Mouse (Mus musculus): ENCODE data around the gene Nsd1. TPM values are rescaled to one million over a fixed set of nuclear protein-coding genes. Genes with fewer than 3 reads are reported as not detected.
"Not testable (repeated sequence)": the region's sequence is repeated elsewhere in the genome, so short reads cannot be mapped to it uniquely, and the experiment has no call there.

The Nsd1 gene
- polyA plus RNA-seq, 1 experiment from 2014 or later, result 79.3 TPM

GRCm38 (mm10) chr13:55182173-55182894 is 27.2 kb upstream of the Nsd1 start:
- DNase-seq (ENCODE audit: low spot score) (peak; percentile 79), ATAC-seq (replicated peaks; ENCODE audit: low FRiP score) (peak; percentile 80)
- H3K27me3 ChIP-seq (ENCODE audit: control insufficient read depth, insufficient read depth, low read length), result no peaks in the 10 kb centered on the region
- peak overlapping the region; percentile 50 for H3K4me2 ChIP-seq (ENCODE audit: low read depth, low read length, severe bottlenecking)
- H3K9me3 ChIP-seq (ENCODE audit: control insufficient read depth, low read length), result no peaks in the 10 kb centered on the region
- 5% methylated on average over 23 of the region's 23 CpGs for WGBS
- H3K36me3 ChIP-seq (ENCODE audit: control insufficient read depth, insufficient read depth, low read length), result no peaks in the 10 kb centered on the region
- H3K27ac ChIP-seq (ENCODE audit: low read depth, low read length), result peak overlapping the region; percentile 19; the same call in 1 of the 2 replicates
- peak overlapping the region; percentile 24 for H3K4me3 ChIP-seq (ENCODE audit: low read depth, low read length)
- H3K4me1 ChIP-seq (replicated peaks; ENCODE audit: control insufficient read depth, insufficient read depth, low read length), result no peaks in the 10 kb centered on the region; the same call in 1 of the 2 replicates
- H3K9ac ChIP-seq (ENCODE audit: low read length), result peak overlapping the region; percentile 55

- no peaks in the 10 kb centered on the region for H3K36me3 ChIP-seq (ENCODE audit: control insufficient read depth, insufficient read depth, low read length)
- no peak overlapping the region for H3K27ac ChIP-seq (ENCODE audit: low read depth, low read length)
- DNase-seq (ENCODE audit: low spot score), result no peak
- WGBS, result 84% methylated on average over 6 of the region's 6 CpGs
- no peak overlapping the region for H3K4me2 ChIP-seq (ENCODE audit: low read depth, low read length, severe bottlenecking)
- H3K4me1 ChIP-seq (replicated peaks; ENCODE audit: control insufficient read depth, insufficient read depth, low read length), result no peaks in the 10 kb centered on the region; the same call in 1 of the 2 replicates
- H3K27me3 ChIP-seq (ENCODE audit: control insufficient read depth, insufficient read depth, low read length), result no peaks in the 10 kb centered on the region
- no peaks in the 10 kb centered on the region for H3K9me3 ChIP-seq (ENCODE audit: control insufficient read depth, low read length)
- no peak for ATAC-seq (replicated peaks; ENCODE audit: low FRiP score)
- H3K4me3 ChIP-seq (ENCODE audit: low read depth, low read length), result no peak overlapping the region
- H3K9ac ChIP-seq (ENCODE audit: low read length), result no peak overlapping the region
Observed at GRCm38 (mm10) chr13:55183382-55183781, 26.2 kb upstream of the Nsd1 start.

- 63% methylated on average over 3 of the region's 9 CpGs for WGBS
- not testable (repeated sequence) for H3K9ac ChIP-seq (ENCODE audit: low read length); H3K4me2 ChIP-seq (ENCODE audit: low read depth, low read length, severe bottlenecking); H3K4me3 ChIP-seq (ENCODE audit: low read depth, low read length); DNase-seq (ENCODE audit: low spot score); H3K9me3 ChIP-seq (ENCODE audit: control insufficient read depth, low read length); H3K27me3 ChIP-seq (ENCODE audit: control insufficient read depth, insufficient read depth, low read length); H3K4me1 ChIP-seq (replicated peaks; ENCODE audit: control insufficient read depth, insufficient read depth, low read length); H3K36me3 ChIP-seq (ENCODE audit: control insufficient read depth, insufficient read depth, low read length); H3K27ac ChIP-seq (ENCODE audit: low read depth, low read length); ATAC-seq (replicated peaks; ENCODE audit: low FRiP score)
Observed at GRCm38 (mm10) chr13:55187062-55187461, 22.5 kb upstream of the Nsd1 start.

- peaks cover 4% of the 10 kb centered on the region; the same call in 1 of the 2 replicates for H3K4me1 ChIP-seq (replicated peaks; ENCODE audit: control insufficient read depth, insufficient read depth, low read length)
- peak overlapping the region; percentile 92 for H3K27ac ChIP-seq (ENCODE audit: low read depth, low read length)
- H3K9ac ChIP-seq (ENCODE audit: low read length), result peak overlapping the region; percentile 85
- no peaks in the 10 kb centered on the region for H3K27me3 ChIP-seq (ENCODE audit: control insufficient read depth, insufficient read depth, low read length)
- DNase-seq (ENCODE audit: low spot score) (peak; percentile 63), ATAC-seq (replicated peaks; ENCODE audit: low FRiP score) (peak; percentile 31)
- no peaks in the 10 kb centered on the region for H3K9me3 ChIP-seq (ENCODE audit: control insufficient read depth, low read length)
- H3K36me3 ChIP-seq (ENCODE audit: control insufficient read depth, insufficient read depth, low read length), result no peaks in the 10 kb centered on the region
- H3K4me3 ChIP-seq (ENCODE audit: low read depth, low read length), result peak overlapping the region; percentile 40
- WGBS, result 4% methylated on average over 12 of the region's 12 CpGs
- H3K4me2 ChIP-seq (ENCODE audit: low read depth, low read length, severe bottlenecking), result peak overlapping the region; percentile 74
Observed at GRCm38 (mm10) chr13:55189531-55190107, 20.0 kb upstream of the Nsd1 start.

GRCm38 (mm10) chr13:55190121-55190868 is 19.3 kb upstream of the Nsd1 start:
- Histone ChIP-seq H3K4me2 (ENCODE audit: low read depth, low read length, severe bottlenecking) (peak overlapping the region; percentile 74), H3K27ac (ENCODE audit: low read depth, low read length) (peak overlapping the region; percentile 92), H3K27me3 (ENCODE audit: control insufficient read depth, insufficient read depth, low read length) (no peaks in the 10 kb centered on the region), H3K9ac (ENCODE audit: low read length) (peak overlapping the region; percentile 85), H3K4me3 (ENCODE audit: low read depth, low read length) (peak overlapping the region; percentile 40), H3K36me3 (ENCODE audit: control insufficient read depth, insufficient read depth, low read length) (no peaks in the 10 kb centered on the region), H3K9me3 (ENCODE audit: control insufficient read depth, low read length) (no peaks in the 10 kb centered on the region), H3K4me1 (replicated peaks; ENCODE audit: control insufficient read depth, insufficient read depth, low read length) (peaks cover 4% of the 10 kb centered on the region; the same call in 1 of the 2 replicates)
- peak; percentile 97 for DNase-seq (ENCODE audit: low spot score)
- ATAC-seq (replicated peaks; ENCODE audit: low FRiP score), result peak; percentile 100
- WGBS, result 3% methylated on average over 34 of the region's 34 CpGs

GRCm38 (mm10) chr13:55191535-55191934 is 18.0 kb upstream of the Nsd1 start:
- no peak for DNase-seq (ENCODE audit: low spot score)
- H3K4me3 ChIP-seq (ENCODE audit: low read depth, low read length), result no peak overlapping the region
- no peaks in the 10 kb centered on the region for H3K36me3 ChIP-seq (ENCODE audit: control insufficient read depth, insufficient read depth, low read length)
- H3K27ac ChIP-seq (ENCODE audit: low read depth, low read length), result no peak overlapping the region
- WGBS, result 85% methylated on average over 5 of the region's 5 CpGs
- peaks cover 4% of the 10 kb centered on the region; the same call in 1 of the 2 replicates for H3K4me1 ChIP-seq (replicated peaks; ENCODE audit: control insufficient read depth, insufficient read depth, low read length)
- no peak overlapping the region for H3K4me2 ChIP-seq (ENCODE audit: low read depth, low read length, severe bottlenecking)
- no peak for ATAC-seq (replicated peaks; ENCODE audit: low FRiP score)
- H3K9ac ChIP-seq (ENCODE audit: low read length), result no peak overlapping the region
- no peaks in the 10 kb centered on the region for H3K9me3 ChIP-seq (ENCODE audit: control insufficient read depth, low read length)
- no peaks in the 10 kb centered on the region for H3K27me3 ChIP-seq (ENCODE audit: control insufficient read depth, insufficient read depth, low read length)

GRCm38 (mm10) chr13:55202758-55203157 is 6.8 kb upstream of the Nsd1 start:
- DNase-seq (ENCODE audit: low spot score); H3K4me1 ChIP-seq (replicated peaks; ENCODE audit: control insufficient read depth, insufficient read depth, low read length); H3K9ac ChIP-seq (ENCODE audit: low read length); H3K4me2 ChIP-seq (ENCODE audit: low read depth, low read length, severe bottlenecking); H3K36me3 ChIP-seq (ENCODE audit: control insufficient read depth, insufficient read depth, low read length); H3K9me3 ChIP-seq (ENCODE audit: control insufficient read depth, low read length); H3K27ac ChIP-seq (ENCODE audit: low read depth, low read length); H3K4me3 ChIP-seq (ENCODE audit: low read depth, low read length); H3K27me3 ChIP-seq (ENCODE audit: control insufficient read depth, insufficient read depth, low read length); ATAC-seq (replicated peaks; ENCODE audit: low FRiP score): not testable (repeated sequence)
- WGBS, result 91% methylated on average over 4 of the region's 4 CpGs

- 87% methylated on average over 9 of the region's 9 CpGs for WGBS
- Histone ChIP-seq H3K4me1 (replicated peaks; ENCODE audit: control insufficient read depth, insufficient read depth, low read length) (no peaks in the 10 kb centered on the region), H3K36me3 (ENCODE audit: control insufficient read depth, insufficient read depth, low read length) (no peaks in the 10 kb centered on the region), H3K4me3 (ENCODE audit: low read depth, low read length) (no peak overlapping the region), H3K9me3 (ENCODE audit: control insufficient read depth, low read length) (no peaks in the 10 kb centered on the region), H3K9ac (ENCODE audit: low read length) (no peak overlapping the region), H3K27me3 (ENCODE audit: control insufficient read depth, insufficient read depth, low read length) (no peaks in the 10 kb centered on the region), H3K27ac (ENCODE audit: low read depth, low read length) (no peak overlapping the region), H3K4me2 (ENCODE audit: low read depth, low read length, severe bottlenecking) (no peak overlapping the region)
- ATAC-seq (replicated peaks; ENCODE audit: low FRiP score), result no peak
- no peak for DNase-seq (ENCODE audit: low spot score)
Observed at GRCm38 (mm10) chr13:55203740-55204139, 5.8 kb upstream of the Nsd1 start.

Data from forebrain, embryonic 11.5 days (tissue).